Mouse (Mus musculus) heart, postnatal 14 days (tissue): Measurements from ENCODE around the gene Arl5b. TPM values are rescaled to one million over a fixed set of nuclear protein-coding genes. Genes with fewer than 3 reads are reported as not detected.

ENCODE experiments used
- DNase-seq, 2 experiments: peaks; one replicate each; pipeline ENCODE4 v3.0.0; 2021 to 2022
- intact Hi-C: fragments of 180-260 bp; cut with DNase I; formaldehyde crosslinking; loops from one replicate; pipeline ENCODE4 v1.15.1; 2025
- long read RNA-seq, 2 experiments: library from polyadenylated mRNA; stranded (forward); transcript quantifications; one replicate each; pipeline ENCODE4 v2.0.0; 2021
- total RNA-seq, 2 experiments: library from RNA; stranded (reverse); gene quantifications; 2 replicates each; pipeline ENCODE4 v1.2.3; 2021

The Arl5b gene
- total RNA-seq, result 10 to 100 TPM; 29.9 to 34.4 TPM
- long read RNA-seq, experiment 1, full-length matches to known transcripts, result 3 of 8 reads
- long read RNA-seq, experiment 1, partial matches to known transcripts, result 0 of 8 reads
- long read RNA-seq, experiment 1, other reads (novel, unspliced or antisense), result 5 of 8 reads
- long read RNA-seq, experiment 2, partial matches to known transcripts, result 0 of 3 reads
- long read RNA-seq, experiment 2, other reads (novel, unspliced or antisense), result 3 of 3 reads

DNA sequence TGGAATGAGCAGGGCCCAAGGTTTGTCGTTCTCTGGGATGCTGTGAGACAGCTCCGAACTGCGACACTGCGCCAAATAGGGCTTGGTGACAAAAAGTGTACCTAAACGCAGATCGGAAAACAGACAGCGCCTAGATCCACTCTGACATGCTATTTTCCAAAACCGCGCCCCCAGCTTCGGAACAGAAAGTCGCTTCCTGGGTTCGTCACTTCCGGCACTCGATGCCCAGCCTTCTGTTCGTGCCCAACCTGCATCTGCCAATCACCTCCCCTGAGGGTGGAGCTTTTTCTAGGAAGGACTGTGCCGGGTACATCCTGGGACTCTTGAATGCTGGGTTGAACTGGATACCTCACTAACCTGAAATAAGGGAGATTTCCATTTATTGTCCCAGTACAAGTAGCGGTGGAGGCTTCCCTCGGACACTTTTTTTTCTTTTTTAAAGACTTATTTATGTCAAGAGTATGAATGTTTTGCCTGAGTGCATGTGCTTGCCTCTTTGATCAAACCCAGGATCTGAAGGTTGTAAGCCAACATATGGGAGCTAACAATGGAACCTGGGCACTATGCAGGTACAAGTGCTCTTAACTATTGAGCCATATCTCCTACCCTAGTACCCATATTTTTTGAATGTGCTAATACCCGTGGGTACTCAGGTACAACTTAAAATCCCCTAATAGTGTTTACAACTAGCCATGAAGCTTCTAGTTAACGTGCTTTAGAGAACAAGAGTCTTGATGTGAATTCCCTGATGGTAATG lies at the start of gene Arl5b:
Gene Arl5b (plus strand): TSS at position 279 of the 757 bp plus-strand sequence.
- peak; percentile 90 to 97 for DNase-seq
- intact Hi-C loops, result no loop called here

DNA sequence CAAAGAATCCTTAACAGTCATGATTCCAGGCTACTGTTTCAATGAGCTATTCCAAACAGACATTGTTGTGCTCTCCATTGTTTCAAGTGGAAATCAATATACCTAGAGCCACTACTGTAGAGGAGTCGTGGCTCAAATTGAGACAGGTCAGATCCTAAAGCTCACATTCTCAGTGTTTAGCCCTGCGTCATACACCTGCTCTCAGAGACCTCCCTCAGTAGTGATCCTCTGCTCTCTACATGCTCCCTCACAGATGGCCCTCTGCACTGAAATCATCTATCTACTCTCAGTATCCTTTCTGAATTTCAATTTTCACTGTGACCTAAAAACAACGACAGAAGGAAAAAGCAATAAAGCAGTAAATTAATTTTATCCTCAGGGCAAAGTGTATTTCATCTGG lies 41.7 kb upstream of the Arl5b start:
- intact Hi-C loops, result no loop called here
- no peak for DNase-seq

DNA sequence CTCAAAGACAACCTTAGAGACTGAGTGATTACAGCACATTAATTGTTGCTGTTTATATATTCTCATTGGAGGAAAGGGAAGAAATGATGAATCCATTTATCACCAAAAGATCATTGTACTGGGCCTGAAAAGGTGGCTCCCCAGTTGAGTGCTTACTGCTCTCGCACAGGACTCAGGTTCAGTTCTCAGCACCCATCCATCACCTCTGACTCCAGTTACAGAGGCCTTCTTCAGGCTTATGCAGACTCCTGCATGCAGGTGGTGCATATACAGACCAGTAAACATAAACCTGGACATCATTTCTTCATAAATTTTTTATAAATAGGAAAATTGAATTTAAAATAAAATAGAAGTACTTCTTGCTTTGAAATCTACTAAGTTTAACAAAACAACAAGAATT lies 41.1 kb upstream of the Arl5b start:
- no peak for DNase-seq
- intact Hi-C loops, result no loop called here

DNA sequence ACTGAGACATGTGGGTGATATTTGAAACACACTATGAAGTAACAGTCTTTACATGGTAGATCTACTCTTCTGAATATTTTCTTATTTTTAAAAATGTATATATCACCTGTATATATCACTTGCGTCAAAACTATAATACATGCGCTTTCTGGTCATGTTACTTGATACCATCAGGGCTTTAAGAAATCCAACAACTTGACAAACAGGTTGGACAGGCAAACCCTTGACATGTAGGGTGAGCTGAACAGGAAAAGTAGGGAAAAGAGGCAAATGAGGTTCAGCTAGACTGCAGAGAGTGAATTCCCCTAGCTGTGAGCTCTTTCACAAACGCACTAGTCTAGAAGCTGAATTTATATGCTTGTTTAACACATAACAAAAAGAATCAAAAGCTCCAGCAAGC lies 22.4 kb upstream of the Arl5b start:
- DNase-seq, result no peak
- intact Hi-C loops, result no loop called here

DNA sequence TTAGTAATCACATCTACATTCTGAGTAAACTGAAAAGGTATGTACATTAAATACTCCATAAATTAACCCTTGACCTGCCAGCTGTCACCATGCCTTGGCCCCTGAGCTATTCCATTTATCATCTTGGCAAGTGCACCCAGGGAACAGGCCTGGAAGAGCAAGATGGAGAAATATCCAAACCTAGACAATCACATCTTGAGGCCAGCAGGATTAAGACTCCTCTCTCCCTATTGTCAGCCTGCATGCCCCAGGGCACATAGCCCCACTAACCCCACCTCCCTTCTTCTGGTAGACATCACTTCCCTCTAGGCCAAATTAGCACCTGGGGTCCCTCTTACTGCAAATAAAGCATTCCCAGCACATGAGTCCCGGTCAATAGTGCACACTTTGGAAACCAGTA lies 21.4 kb upstream of the Arl5b start:
- intact Hi-C loops, result no loop called here
- DNase-seq, result no peak

DNA sequence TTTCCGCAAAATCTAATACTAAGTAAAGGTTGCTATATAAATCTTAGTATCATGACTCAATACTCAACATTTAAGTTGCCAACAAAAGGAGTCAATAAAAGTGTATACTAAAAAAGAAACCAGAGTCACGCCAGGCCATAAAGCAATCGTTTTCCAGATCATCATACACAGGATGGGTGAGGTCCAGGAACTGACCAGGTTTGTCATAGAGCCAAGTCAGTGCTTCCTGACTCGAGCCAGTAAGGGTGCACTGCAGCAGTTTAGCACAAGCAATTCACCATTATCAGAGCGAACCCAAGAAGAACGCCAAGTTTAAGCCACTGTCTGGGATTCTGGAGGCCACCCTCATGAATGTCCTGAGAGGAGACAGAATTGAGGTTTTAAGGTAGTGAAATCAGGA lies 10.5 kb upstream of the Arl5b start:
- intact Hi-C loops, result no loop called here
- DNase-seq, result peak; percentile 29 to 40

DNA sequence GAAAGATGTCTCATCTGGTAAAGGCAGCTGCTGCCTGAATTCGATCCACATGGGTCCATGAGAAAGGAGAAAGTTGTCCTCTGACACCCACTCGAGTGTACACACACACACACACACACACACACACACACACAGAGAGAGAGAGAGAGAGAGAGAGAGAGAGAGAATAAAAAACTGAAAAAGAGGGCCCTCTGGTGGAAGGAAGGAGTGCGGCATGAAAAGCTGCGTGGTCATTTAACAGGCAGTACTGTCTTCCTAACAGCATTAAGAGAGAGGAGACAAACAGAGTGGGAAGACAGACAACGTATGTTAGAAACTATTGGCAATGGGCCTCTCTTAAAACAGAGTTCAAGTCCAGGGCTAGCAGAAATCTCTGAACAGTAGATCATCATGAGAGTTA lies 8.9 kb upstream of the Arl5b start:
- DNase-seq, result peak in 1 of 2 experiments; percentile 18
- intact Hi-C loops, result no loop called here

DNA sequence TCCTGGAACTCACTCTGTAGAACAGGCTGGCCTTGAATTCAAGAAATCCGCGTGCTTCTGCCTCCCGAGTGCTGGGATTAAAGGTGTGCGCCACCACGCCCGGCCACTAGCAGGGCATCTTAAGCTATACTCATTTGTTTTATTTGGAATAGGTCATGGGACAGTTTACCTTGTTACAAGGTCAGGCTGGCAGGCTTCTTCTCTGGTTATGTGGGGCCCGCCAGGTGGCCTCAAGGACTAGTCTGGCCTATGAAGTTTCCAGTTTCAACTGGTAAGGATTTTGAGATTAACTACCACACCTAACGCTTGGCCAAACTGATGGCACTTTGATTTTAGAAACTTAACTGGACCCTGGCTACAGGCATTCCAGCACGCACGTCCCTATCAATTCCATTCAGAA lies 5.3 kb downstream of the Arl5b start:
- intact Hi-C loops, result no loop called here
- DNase-seq, result no peak

DNA sequence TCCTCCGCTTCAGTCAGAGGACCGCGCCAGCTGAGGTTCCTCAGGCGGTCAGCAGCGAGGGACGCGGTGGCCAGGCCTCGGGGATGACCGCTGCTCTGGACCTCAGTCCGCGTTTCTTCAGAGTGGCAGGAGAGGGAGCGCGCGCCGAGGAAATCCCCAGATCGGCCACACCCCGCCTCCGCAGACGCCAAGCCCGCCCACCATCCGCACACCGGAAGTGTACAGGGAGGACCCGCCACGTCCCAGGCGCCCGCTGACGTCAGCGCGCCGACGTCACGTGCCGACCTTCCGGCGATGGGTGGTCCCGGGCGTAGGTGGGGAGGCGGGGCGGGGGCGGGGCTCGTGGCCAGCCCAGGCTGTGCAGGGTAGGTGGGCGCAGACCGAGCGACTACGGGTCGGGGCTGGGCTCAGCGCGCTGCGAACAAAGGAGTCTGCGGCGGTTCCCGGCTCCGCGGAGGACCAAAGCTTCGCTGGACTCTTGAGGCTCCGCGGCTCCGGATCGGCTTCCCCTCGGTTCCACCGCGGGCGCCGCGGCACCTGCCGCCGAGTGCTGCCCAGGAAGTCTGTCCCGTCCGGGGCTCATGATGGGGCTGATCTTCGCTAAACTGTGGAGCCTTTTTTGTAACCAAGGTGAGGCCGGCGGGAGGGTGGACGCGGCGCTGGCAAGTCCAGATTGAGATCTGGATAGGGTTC lies 5.9 kb downstream of the Arl5b start, which contains the start of gene Nsun6:
Gene Nsun6 (minus strand): TSS at position 125 of the 693 bp plus-strand sequence.
- peak; percentile 98 to 99 for DNase-seq
- intact Hi-C loops, result no loop called here

DNA sequence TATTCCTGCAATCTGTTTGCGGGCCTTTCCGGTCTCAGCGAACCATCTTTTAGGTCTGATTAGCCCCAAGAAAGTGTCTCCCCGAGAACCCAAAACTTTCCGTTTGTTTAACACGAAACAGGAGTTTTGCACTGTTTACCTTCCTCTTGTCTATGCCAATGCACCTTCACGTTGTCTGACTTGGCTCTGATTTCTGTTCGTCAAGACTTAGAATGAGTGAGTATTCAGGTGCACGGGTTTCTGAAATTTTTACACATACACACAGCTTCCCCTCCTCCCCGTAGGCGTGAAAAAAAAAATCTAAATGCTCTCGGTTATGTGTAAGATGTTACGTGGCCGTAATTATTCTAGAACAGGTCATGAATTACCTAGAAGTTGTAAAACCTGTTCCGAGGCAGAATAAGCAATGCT lies 6.6 kb downstream of the Arl5b start:
- intact Hi-C loops, result no loop called here
- no peak for DNase-seq

DNA sequence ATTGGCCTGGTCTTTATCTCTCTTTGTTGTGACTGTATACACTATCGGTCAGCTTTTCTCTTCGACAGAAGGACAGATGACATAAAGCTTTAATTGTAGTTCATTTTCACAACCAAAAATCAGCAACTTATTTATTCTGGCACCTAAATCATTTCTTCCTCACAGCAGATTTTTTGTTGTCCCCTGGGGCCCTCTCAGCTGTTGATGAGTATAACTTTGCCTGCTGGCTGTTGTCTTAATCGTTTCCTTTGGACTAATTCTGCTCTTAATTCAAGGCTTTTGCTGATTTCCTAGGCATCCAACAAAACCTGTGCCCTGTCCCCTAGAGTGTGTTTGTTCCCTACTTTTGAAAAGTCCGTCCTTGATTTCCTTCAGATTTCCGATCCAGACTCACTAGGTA lies 9.0 kb downstream of the Arl5b start:
- DNase-seq, result peak; percentile 31 to 54
- intact Hi-C loops, result no loop called here

DNA sequence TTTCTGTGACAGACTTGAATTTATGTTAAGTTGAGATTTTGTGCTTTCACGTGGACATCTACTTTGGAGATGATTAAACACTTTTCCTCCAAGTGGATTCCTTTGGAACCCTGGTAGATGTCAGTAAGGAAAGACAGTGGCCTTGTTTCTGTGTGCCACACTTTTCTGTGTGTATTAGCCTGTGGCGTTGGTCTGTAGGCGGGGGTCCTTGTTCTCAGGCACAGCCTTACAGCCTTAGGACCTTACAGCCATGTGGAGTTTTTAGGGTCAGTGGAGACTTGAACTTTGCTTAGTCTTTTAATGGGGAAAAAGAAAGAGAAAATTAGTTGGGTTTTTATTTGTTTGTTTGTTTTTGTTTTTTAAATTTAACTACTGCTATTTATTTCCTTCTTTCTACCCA lies 11.7 kb downstream of the Arl5b start:
- intact Hi-C loops, result no loop called here
- DNase-seq, result no peak

DNA sequence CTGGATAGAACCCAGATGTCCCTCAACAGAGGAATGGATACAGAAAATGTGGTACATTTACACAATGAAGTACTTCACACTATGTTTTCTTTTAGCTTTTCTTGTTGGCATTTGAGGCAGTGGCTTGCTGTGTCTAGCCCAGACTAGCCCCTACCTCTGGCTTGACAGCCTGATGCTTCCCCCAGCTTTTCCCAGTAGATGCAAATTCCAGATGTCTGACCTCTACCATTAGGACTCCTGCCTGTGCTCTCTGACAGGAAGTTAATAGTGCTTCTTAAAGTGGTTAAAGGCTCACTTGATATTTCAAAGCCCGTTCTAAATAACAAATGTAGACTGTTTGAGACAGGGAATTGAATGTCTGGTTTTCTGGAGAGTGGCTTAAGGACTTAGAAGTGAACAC lies 14.6 kb downstream of the Arl5b start:
- peak in 1 of 2 experiments; percentile 12 for DNase-seq
- intact Hi-C loops, result no loop called here

DNA sequence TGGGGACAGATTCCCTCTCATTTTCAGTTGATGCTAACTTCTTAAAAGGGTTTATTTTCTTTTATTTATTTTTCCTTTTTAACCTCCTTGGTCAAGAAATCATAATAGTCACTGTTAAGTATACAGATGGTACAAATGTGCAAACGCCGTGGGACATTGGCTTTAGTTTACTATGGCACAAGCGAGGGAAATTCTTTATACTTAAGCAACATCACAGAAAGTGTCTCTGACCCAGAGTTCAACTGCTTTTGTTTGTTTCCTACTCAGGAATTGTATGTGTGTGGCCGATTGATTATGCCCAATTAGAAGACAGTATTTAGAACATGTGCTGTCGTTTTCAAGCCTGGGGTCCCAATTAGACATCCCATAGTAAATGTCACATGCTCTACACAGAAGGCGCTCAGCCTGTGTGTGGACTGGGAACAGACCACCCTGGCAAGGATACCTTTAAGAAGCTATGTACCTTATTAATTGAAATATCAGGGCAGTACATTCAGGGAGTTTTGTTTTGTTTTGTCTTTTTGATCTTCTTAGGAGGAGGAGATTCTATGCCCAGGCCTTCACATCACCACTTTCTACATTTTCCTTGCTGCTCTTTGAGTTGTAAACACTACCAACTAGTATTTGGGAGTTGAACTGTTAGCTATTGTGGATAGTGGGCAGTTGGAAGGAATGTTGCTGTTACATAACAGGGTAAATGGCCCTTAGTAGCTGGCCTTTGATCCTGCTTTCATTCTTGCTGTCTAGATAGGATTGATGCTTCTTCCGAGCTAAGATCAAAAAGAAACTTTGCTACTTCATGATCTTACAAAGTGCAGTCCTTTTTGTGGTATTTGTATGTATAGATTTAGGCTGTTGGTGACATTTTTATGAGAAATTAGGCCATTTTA lies 15.4 kb downstream of the Arl5b start:
- intact Hi-C loops, result no loop called here
- DNase-seq, result no peak

DNA sequence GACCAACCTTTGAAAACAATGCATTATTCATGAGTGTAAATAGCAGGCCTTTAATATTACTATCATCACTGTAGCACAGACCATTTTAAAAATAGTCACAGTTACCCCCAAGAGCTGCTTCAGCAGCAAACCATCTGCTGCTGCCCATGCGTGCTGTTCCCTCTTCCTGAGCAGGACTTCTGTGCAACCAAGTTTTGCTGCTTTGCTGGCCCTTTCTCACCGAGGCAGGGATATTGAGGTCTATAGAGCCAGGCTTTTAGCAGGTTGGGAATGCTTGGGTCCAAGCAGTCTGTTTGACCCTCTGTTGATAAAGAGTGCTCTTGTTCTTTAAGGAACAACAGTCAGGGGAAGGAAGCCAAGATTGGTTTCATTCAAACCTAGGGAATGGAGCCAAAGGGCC lies 16.3 kb downstream of the Arl5b start:
- DNase-seq, result no peak
- intact Hi-C loops, result no loop called here

DNA sequence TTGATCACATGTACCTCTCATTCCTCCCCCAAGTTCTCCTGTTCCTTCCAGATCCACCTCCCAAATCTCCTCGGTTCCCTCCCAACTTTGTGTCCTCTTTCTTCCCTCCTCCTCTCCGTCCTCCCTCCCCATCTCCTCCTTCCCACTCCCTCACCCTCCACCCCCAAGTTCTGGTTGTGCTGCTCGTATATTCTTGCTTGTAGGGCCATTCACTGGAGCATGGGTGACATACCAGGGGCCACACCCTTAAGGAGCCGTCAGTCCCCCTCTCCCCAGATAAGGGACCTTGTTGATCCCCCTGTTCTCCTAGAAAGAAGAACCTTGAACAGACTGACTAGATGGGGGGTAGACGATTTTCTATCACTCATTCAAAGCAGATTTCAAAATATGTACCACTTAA lies 17.9 kb downstream of the Arl5b start:
- intact Hi-C loops, result no loop called here
- no peak for DNase-seq

DNA sequence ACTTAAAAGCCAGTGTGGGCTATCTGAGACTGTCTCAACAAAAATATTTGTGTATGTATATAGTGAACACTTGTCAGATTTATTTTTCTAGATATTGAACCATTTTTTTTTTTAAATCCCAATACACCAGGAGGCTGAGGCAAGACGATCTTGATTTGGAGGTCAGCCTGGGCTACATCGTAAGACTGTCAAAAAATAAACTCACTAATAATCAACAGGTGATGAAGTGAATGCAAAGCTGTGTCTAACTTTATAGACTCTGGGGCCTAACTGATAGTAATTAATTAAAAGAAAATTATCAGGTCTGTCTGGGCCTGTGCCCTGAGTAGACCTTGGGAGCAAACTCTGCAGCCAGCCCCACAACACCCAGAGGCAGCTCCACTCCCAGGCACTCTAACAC lies 34.5 kb downstream of the Arl5b start:
- intact Hi-C loops, result no loop called here
- DNase-seq, result no peak

DNA sequence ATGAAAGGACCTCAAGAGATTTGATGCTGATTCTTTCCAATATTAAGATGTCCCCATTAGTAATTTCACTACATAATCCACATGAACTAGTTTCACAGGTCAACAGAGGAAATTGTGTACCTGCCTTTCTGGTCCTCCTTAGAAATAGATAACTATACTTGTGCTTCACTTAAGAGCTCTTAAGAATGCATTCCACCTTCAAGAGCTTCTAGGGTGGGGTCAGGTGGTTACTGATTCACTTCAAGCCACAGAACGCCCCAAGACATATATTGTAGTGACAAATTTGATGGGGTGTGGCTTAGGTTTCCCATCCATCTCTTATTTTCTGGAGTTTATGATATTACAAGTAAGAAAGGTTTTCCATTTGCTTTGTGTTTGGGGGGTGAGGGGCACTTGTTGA lies 38.1 kb downstream of the Arl5b start:
- no peak for DNase-seq
- intact Hi-C loops, result no loop called here

DNA sequence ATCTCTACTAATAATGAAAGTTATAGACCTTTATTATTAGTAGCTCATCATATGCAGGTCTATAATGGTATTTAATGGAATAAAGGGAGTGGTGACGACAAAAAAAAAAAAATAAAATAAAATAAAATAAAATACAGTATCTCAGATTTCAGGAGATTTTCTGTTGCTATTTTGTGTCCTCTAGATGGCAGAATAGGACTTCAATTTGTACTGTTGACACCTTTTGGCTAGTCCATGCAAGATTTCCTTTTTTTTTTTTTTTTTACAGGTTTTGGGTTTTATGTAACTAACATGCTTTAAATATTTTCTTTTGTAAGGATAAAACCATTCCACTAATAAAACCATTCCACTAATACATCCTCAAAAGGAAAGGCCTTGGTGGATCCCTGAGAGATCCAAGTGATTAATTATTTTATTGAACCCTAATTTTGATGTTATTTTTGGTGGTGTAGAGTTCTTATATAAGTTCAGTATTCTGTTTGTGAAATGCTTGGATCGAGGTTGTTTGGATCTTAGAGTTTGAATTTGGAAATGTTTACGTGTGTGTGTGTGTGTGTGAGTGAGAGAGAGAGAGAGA lies 47.4 kb downstream of the Arl5b start:
- intact Hi-C loops, result no loop called here
- no peak for DNase-seq

DNA sequence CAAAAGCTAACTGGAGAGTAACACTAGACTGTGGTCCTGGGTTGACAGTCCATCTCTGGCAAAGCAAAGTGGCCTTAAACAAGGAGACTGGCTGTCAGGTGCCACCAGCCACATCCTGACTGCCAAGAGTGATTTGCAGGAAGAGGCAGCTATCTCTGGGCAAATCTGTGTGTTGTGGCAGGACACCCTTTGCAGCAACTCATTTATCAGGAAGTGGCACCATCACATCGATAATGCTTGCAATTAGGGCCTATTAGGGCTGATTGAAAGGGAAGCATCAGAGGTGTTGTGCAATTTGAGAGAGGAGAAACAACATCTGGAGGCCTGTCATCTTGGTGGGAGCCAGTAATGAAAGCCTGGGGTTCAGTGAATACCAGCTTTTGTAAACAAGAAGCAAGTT lies 55.2 kb downstream of the Arl5b start:
- intact Hi-C loops, result no loop called here
- no peak for DNase-seq
